Mouse (Mus musculus): ENCODE measurements at regions not wholly inside any gene's neighbourhood (a gene's known extent, or its start where the extent isn't known, plus 50 kb on each side); places are given as distances from the start of the nearest gene placed in this dataset.

DNA sequence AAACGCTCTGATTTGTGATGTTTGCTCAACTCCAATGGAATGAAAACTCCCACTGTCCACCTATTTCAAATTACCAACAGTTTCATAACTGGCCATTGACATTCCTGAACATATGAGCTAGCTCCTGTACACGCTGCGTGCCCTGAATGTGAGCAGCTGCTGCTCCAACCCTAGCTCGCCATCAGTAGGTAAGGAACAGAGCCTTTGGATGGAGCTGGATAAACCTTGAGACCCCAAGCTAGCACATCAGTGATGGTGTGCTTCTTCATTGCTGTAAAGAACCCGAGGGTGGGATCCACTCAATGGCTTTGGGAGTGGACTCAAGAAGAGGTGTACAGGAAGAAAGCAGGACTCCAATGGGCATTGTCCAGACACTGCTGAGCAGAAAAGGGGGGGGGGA lies 101.8 kb upstream of the Gdnf start:
- H3K4me2 ChIP-seq, result no peak overlapping the region
- no peaks in the 10 kb centered on the region for H3K4me1 ChIP-seq
- no peaks in the 10 kb centered on the region for H3K9me3 ChIP-seq
- no peak overlapping the region for H3K4me3 ChIP-seq
- H3K27ac ChIP-seq, result no peak overlapping the region
- ATAC-seq (ENCODE audit: borderline replicate concordance, extremely low read depth, low FRiP score, low TSS enrichment), result no peak
- H3K9ac ChIP-seq, result no peak overlapping the region
- H3K36me3 ChIP-seq, result no peaks in the 10 kb centered on the region
- no peaks in the 10 kb centered on the region for H3K27me3 ChIP-seq
- 68% methylated on average over 5 of the region's 5 CpGs for WGBS

DNA sequence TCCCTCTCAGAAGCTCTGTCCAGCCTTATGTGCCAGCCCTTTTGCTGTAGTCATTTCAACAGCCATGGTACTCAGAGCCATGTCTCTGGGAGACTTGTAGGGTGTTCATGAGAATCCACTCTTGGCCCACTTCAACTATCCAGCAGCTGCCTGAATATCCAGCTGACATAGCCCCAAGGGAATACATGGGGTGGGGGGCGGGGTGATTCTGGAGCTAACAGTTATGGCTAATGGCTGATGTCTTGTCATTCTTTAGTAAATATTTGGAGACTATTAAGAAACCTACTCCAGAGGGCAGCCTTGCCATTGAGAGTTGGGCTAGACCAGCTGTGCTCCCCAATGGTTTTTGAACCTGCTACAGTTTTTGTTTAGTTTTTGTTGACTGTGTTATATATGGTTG lies 96.0 kb upstream of the Gdnf start:
- H3K9ac ChIP-seq, result no peak overlapping the region
- no peak overlapping the region for H3K4me2 ChIP-seq
- H3K4me3 ChIP-seq, result no peak overlapping the region
- H3K4me1 ChIP-seq, result no peaks in the 10 kb centered on the region
- no peaks in the 10 kb centered on the region for H3K27me3 ChIP-seq
- no peak overlapping the region for H3K27ac ChIP-seq
- no peaks in the 10 kb centered on the region for H3K36me3 ChIP-seq
- ATAC-seq (ENCODE audit: borderline replicate concordance, extremely low read depth, low FRiP score, low TSS enrichment), result no peak
- H3K9me3 ChIP-seq, result no peaks in the 10 kb centered on the region
- 58% methylated on average over 1 of the region's 1 CpGs for WGBS

DNA sequence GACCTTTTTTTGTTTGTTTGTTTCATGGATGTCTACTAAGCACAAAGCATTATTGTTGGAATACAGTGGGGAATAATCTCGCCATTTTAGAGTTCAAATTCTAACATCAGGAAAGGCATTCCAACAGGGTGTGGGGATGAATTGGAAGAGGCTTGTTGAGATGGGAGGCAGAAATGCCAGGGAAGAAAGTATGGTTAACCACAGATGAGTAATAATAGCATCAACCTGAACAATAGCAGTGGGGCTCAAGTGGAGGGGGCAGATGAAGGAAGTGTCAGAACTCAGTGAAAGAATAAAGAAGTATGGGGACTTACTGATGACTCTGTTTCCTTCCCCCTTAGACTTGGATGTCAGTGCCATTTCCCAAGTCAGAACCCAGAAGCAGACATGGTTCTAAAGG lies 94.5 kb upstream of the Gdnf start:
- Histone ChIP-seq H3K9ac (no peak overlapping the region), H3K9me3 (no peaks in the 10 kb centered on the region), H3K4me3 (no peak overlapping the region), H3K27me3 (no peaks in the 10 kb centered on the region), H3K4me1 (no peaks in the 10 kb centered on the region), H3K36me3 (no peaks in the 10 kb centered on the region), H3K4me2 (no peak overlapping the region), H3K27ac (no peak overlapping the region)
- WGBS, result 76% methylated on average over 1 of the region's 1 CpGs
- ATAC-seq (ENCODE audit: borderline replicate concordance, extremely low read depth, low FRiP score, low TSS enrichment), result no peak

DNA sequence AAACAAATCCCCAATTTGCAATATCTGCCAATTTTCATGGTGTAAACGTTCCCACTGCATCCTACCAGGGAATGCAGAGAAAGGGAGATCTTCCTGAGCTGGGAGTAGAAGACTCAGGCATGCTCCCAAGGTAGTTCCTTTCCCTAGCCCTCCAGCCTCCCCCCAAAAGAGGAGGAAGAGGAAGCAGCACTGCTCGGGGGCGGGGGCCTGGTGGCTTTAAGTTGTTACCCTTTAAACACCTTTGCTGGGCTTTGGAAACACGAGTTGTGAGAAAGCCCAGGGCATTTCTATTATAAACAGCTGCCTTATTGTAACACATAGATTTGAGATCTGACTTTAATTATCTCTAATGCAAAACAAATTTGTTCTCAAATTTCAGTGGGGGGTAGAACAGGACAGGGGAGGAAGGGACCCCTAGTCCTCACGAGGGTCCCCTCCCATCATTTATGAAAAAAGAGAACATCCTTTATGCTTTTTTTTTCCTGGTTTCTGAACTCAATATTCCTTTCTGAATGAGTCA lies 87.4 kb upstream of the Gdnf start:
- Histone ChIP-seq H3K4me2 (no peak overlapping the region), H3K9me3 (no peaks in the 10 kb centered on the region), H3K4me1 (no peaks in the 10 kb centered on the region), H3K36me3 (no peaks in the 10 kb centered on the region), H3K27me3 (no peaks in the 10 kb centered on the region), H3K4me3 (no peak overlapping the region), H3K27ac (no peak overlapping the region), H3K9ac (no peak overlapping the region)
- 28% methylated on average over 5 of the region's 5 CpGs for WGBS
- no peak for ATAC-seq (ENCODE audit: borderline replicate concordance, extremely low read depth, low FRiP score, low TSS enrichment)

DNA sequence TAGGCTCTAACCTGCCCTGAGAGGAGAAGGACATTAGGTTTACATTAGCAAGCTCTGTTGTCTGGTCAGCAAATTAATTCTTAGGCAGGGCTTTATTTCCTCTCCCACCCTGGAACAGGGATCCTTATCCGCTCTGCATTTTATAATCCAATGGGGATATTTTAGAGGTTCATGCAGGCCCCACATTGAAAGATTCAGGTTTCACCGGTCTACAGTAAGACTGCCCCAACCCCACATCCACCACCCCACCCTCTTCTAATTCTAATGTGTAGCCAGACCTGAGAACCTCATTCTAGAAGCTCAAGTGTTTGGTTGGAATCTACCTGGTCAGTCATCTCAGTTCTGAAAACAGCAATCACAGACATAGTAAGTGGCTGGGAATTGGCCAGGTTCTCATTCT lies 86.9 kb upstream of the Gdnf start:
- H3K9ac ChIP-seq, result no peak overlapping the region
- WGBS, result 82% methylated on average over 2 of the region's 2 CpGs
- no peaks in the 10 kb centered on the region for H3K9me3 ChIP-seq
- H3K27me3 ChIP-seq, result no peaks in the 10 kb centered on the region
- no peaks in the 10 kb centered on the region for H3K4me1 ChIP-seq
- no peak overlapping the region for H3K4me2 ChIP-seq
- H3K4me3 ChIP-seq, result no peak overlapping the region
- H3K27ac ChIP-seq, result no peak overlapping the region
- ATAC-seq (ENCODE audit: borderline replicate concordance, extremely low read depth, low FRiP score, low TSS enrichment), result no peak
- no peaks in the 10 kb centered on the region for H3K36me3 ChIP-seq

DNA sequence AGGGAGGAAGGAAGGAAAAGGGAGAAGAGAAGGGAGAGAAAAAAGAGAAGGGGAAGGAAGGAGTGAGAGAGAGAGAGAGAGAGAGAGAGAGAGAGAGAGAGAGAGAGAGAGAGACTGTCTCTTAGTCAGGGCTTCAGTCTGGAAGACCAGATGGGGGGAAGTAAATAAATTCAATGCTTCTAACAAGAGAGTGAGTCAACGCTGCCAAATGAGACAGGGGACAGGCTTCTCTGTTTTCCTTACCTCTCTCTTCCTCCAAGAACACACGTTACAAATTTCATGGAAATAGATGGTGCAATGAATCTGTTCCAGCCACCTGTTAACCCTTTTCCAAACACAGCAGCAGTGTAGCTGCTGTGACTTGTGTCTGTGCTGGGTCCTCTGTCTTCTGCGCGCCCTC lies 85.1 kb upstream of the Gdnf start:
- Histone ChIP-seq H3K36me3 (no peaks in the 10 kb centered on the region), H3K9me3 (no peaks in the 10 kb centered on the region), H3K4me1 (no peaks in the 10 kb centered on the region), H3K27me3 (no peaks in the 10 kb centered on the region), H3K27ac (no peak overlapping the region), H3K4me2 (no peak overlapping the region), H3K9ac (no peak overlapping the region), H3K4me3 (no peak overlapping the region)
- 47% methylated on average over 4 of the region's 4 CpGs for WGBS
- ATAC-seq (ENCODE audit: borderline replicate concordance, extremely low read depth, low FRiP score, low TSS enrichment), result no peak

DNA sequence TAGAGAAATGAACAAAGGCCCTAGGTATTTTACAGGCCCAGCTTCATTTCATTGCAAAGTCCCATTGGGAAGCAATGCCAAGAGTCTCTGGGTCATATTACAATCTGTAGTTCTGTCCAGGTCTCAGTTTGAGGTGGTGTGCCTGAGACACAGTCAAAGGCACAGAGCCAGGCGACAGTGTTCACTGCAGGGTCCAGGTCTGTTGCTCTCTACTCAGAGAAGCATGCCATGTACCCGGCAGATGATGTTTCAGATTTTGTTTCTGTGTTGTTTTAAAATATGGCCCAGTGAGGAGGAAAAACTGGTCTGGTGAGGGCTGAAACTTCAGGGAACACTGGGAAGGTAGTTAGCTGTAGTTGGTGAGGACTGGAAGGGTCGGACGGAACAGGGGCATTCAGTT lies 63.1 kb upstream of the Gdnf start:
- Histone ChIP-seq H3K27me3 (no peaks in the 10 kb centered on the region), H3K9ac (no peak overlapping the region), H3K36me3 (no peaks in the 10 kb centered on the region), H3K9me3 (no peaks in the 10 kb centered on the region), H3K4me3 (no peak overlapping the region), H3K27ac (no peak overlapping the region), H3K4me1 (no peaks in the 10 kb centered on the region), H3K4me2 (no peak overlapping the region)
- 80% methylated on average over 4 of the region's 4 CpGs for WGBS
- ATAC-seq (ENCODE audit: borderline replicate concordance, extremely low read depth, low FRiP score, low TSS enrichment), result no peak

DNA sequence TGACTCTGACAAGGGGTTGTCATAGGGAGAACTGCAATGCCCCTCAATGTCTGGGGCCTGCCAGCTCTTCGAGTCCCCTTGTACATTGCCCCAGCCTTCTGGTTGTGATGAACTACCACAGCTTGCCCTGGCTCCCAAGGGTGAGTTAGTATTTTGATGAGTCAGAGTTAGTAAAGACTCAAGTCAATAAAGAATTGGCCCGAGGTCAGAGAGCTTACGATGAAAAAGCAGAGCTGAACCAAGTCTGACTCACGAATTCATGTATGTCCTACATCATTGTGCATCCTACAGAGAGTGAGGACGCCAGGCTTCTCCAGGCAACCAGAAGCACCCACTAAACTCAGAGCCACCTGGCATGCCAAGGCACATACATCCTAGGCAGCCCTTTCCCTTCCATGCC lies 60.2 kb upstream of the Gdnf start:
- H3K4me2 ChIP-seq, result no peak overlapping the region
- no peak overlapping the region for H3K4me3 ChIP-seq
- H3K4me1 ChIP-seq, result no peaks in the 10 kb centered on the region
- H3K27ac ChIP-seq, result no peak overlapping the region
- WGBS, result 86% methylated on average over 5 of the region's 5 CpGs
- ATAC-seq (ENCODE audit: borderline replicate concordance, extremely low read depth, low FRiP score, low TSS enrichment), result no peak
- H3K9me3 ChIP-seq, result no peaks in the 10 kb centered on the region
- no peak overlapping the region for H3K9ac ChIP-seq
- H3K36me3 ChIP-seq, result no peaks in the 10 kb centered on the region
- no peaks in the 10 kb centered on the region for H3K27me3 ChIP-seq

All from lung, embryonic 15.5 days (tissue).